Mouse (Mus musculus): ENCODE results near the gene Cd93.

Gene Cd93

GRCm38 (mm10) chr2:148406160-148406970 lies 37.0 kb downstream of the Cd93 start:
- DNase-seq (ENCODE audit: low spot score in 2 of 2): peak; percentile 70 to 72

GRCm38 (mm10) chr2:148404906-148405305 lies 38.5 kb downstream of the Cd93 start:
- no peak for DNase-seq (ENCODE audit: low spot score in 2 of 2)

- DNase-seq (ENCODE audit: low spot score in 2 of 2): no peak
Measured at GRCm38 (mm10) chr2:148402227-148402626, 41.1 kb downstream of the Cd93 start.

GRCm38 (mm10) chr2:148398901-148399685 lies 44.3 kb downstream of the Cd93 start:
- no peak for DNase-seq (ENCODE audit: low spot score in 2 of 2)

- DNase-seq (ENCODE audit: low spot score in 2 of 2): no peak
Measured at GRCm38 (mm10) chr2:148397784-148398100, 45.6 kb downstream of the Cd93 start.

DNA sequence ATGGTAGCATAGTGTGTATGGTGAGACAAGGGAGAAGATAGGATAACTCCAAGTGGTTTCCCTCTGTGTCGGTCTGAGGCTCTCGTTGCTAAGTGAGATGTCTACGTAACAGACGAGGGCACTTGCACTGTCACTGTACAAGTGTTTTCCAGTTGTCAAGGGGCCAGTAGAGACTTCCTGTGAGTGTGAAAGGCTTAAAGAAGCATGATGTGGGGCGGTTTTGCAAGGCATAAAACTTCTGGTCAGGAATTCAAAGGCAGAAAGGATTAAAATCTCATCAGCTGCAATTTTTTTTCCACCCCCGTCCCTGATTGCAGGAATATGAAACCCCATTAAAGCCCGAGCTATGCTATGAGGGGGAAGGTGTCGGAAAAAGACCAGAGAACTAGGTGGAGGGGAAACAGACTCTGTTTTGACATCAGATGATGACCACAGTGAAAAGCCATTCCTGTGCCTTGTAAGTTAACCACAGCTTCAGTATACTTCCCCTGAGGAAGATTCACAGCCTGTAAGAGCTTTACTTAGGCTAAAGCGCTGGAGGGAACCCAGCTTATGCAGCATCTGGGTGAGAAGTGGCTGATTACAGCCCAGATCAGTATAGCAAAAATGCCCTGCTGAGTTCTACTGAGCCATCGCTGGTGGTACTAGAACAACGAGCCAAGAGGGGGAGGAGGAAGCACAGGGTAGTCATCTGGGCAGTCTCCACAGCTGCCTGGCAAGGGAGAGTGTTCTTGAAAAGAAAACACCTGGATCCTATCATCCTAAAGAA lies 46.2 kb downstream of the Cd93 start:
- DNase-seq (ENCODE audit: low spot score in 2 of 2): no peak

DNA sequence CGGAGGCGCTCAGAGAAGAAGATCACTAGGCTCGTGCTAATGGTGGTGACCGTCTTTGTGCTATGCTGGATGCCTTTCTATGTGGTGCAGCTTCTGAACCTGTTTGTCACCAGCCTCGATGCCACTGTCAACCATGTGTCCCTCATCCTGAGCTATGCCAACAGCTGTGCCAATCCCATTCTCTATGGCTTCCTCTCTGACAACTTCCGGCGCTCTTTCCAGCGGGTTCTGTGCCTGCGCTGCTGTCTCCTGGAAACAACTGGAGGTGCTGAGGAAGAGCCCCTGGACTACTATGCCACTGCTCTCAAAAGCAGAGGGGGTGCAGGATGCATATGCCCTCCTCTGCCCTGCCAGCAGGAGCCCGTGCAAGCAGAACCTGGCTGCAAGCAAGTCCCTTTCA lies 47.2 kb downstream of the Cd93 start:
- no peak for DNase-seq (ENCODE audit: low spot score in 2 of 2)

- peak; percentile 43 to 49 for DNase-seq (ENCODE audit: low spot score in 2 of 2)
Measured at GRCm38 (mm10) chr2:148395131-148396051, 48.0 kb downstream of the Cd93 start, which contains the start of gene Sstr4. Sstr4 (plus strand) TSS chr2:148395344.

- DNase-seq (ENCODE audit: low spot score in 2 of 2): no peak
Measured at GRCm38 (mm10) chr2:148393846-148394245, 49.5 kb downstream of the Cd93 start.

- peak in 1 of 2 experiments; percentile 9 for DNase-seq (ENCODE audit: low spot score in 2 of 2)
Measured at GRCm38 (mm10) chr2:148393149-148393548, 50.2 kb downstream of the Cd93 start.

GRCm38 (mm10) chr2:148387652-148388581 lies 55.4 kb downstream of the Cd93 start:
- DNase-seq (ENCODE audit: low spot score in 2 of 2): no peak

DNA sequence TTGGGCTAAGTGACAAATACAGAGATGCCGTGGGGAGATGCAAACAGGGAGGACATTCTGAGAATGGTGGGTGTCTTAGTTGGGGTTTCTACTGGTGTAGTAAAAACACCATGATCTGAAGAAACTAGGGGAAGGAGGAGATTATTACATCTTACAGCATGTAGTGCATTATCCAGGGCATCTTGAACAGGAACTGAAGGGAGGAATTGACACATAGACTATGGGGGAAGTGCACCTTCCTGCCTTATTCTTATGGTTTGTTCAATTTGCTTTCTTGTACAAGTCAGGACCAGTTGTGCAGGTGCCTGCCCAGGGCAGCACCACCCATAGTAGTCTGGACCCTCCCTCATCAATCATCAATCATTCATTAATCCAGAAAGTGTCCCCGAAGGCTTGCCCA lies 56.4 kb downstream of the Cd93 start:
- DNase-seq (ENCODE audit: low spot score in 2 of 2): no peak

All from spleen, postnatal 36 days (tissue).